In the genomic region with DNA sequence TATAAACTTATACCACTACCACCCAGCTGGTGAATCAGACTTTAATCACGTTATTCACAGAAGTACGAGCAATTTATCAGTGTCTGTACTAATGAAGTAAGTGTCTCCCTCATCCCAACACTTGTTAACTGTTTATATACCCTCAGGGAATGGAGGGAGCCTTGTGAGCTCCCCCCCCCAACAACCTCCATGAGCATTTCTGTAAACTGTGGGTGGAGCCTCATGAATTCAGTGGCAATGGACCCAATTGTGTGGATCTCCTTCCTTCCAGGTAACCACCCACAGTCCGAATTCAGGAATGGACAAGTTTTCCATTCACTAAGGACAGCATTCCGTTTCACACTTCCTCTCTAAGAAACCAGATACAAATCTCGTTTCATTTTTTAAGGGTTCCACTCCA, we compare ENCODE assay signal across 36 mouse cellular contexts. TPM values are rescaled to one million over a fixed set of nuclear protein-coding genes. Genes with fewer than 3 reads are reported as not detected.
"Had no signal": no experiment of that assay in that cellular context is flagged by ENCODE, and none has a peak within 500 bp of the region (broad histone marks: within the 10 kb centered on the region; RNA-seq: fewer than 3 reads in every experiment).

No protein-coding gene starts in this region.

- H3K4me1 ChIP-seq: lung, embryonic 15.5 days had no signal

- H3K4me2 ChIP-seq: limb, embryonic 12.5 days; limb, embryonic 13.5 days; limb, embryonic 15.5 days; liver, embryonic 11.5 days; liver, embryonic 12.5 days; liver, embryonic 13.5 days; lung, embryonic 14.5 days; lung, embryonic 15.5 days; midbrain, embryonic 12.5 days; midbrain, embryonic 13.5 days; midbrain, embryonic 15.5 days had no signal

- ATAC-seq: liver, embryonic 12.5 days; liver, postnatal 0 days; lung, postnatal 0 days; midbrain, embryonic 13.5 days; midbrain, embryonic 15.5 days had no signal

- H3K9ac ChIP-seq: limb, embryonic 12.5 days; limb, embryonic 13.5 days; limb, embryonic 15.5 days; liver, embryonic 12.5 days; liver, embryonic 13.5 days; liver, embryonic 14.5 days; liver, embryonic 15.5 days; liver, postnatal 0 days; lung, embryonic 14.5 days; lung, embryonic 15.5 days; midbrain, embryonic 12.5 days; midbrain, embryonic 13.5 days; midbrain, embryonic 15.5 days had no signal

- H3K27me3 ChIP-seq: limb, embryonic 12.5 days; limb, embryonic 13.5 days; limb, embryonic 15.5 days; liver, embryonic 12.5 days; liver, embryonic 13.5 days; liver, embryonic 15.5 days; lung, embryonic 15.5 days; megakaryocyte, embryonic 14.5 days; midbrain, embryonic 12.5 days; midbrain, embryonic 13.5 days; midbrain, embryonic 15.5 days had no signal

- H3K4me3 ChIP-seq: left cerebral cortex, adult 2 months; limb, embryonic 10.5 days; limb, embryonic 12.5 days; limb, embryonic 13.5 days; limb, embryonic 15.5 days; liver, embryonic 12.5 days; liver, embryonic 13.5 days; liver, embryonic 15.5 days; lung, embryonic 15.5 days; midbrain, embryonic 10.5 days; midbrain, embryonic 12.5 days; midbrain, embryonic 13.5 days; midbrain, embryonic 15.5 days had no signal

- H3K9me3 ChIP-seq: limb, embryonic 10.5 days; limb, embryonic 12.5 days; limb, embryonic 13.5 days; limb, embryonic 15.5 days; liver, embryonic 12.5 days; liver, embryonic 13.5 days; liver, embryonic 15.5 days; lung, embryonic 15.5 days; megakaryocyte, embryonic 14.5 days; midbrain, embryonic 10.5 days; midbrain, embryonic 12.5 days; midbrain, embryonic 13.5 days; midbrain, embryonic 15.5 days had no signal

- H3K27ac ChIP-seq: left cerebral cortex, adult 2 months; limb, embryonic 10.5 days; limb, embryonic 12.5 days; limb, embryonic 13.5 days; limb, embryonic 15.5 days; liver, embryonic 12.5 days; liver, embryonic 13.5 days; liver, embryonic 14.5 days; liver, embryonic 15.5 days; lung, embryonic 15.5 days; macrophage; midbrain, embryonic 10.5 days; midbrain, embryonic 12.5 days; midbrain, embryonic 13.5 days; midbrain, embryonic 15.5 days had no signal

- DNase-seq: left cerebral cortex, postnatal 4 days; liver; liver, embryonic 13.5 days; liver, postnatal 0 days; lung, adult 18-20 months; lung, adult 2 months; lung, embryonic 14.5 days; lung, postnatal 10 days; lung, postnatal 14 days; lung, postnatal 36 days; lung, postnatal 4 days; midbrain, embryonic 14.5 days had no signal

- H3K36me3 ChIP-seq: limb, embryonic 10.5 days; limb, embryonic 12.5 days; limb, embryonic 13.5 days; limb, embryonic 15.5 days; liver, embryonic 12.5 days; liver, embryonic 13.5 days; liver, embryonic 15.5 days; lung, embryonic 15.5 days; midbrain, embryonic 10.5 days; midbrain, embryonic 12.5 days; midbrain, embryonic 13.5 days; midbrain, embryonic 15.5 days had no signal

RNA-seq across cellular contexts. Expression of a gene that starts 11.7 kb away (rescaled TPM):
- polyA plus RNA-seq: limb, embryonic 10.5 days; limb, embryonic 12.5 days had no signal

RNA-seq across cellular contexts. Expression of a gene that starts 17.6 kb away (rescaled TPM):
- total RNA-seq: left cerebral cortex, adult 18-20 months; left cerebral cortex, postnatal 36 days; left cerebral cortex, postnatal 4 days; liver, adult 2 months; megakaryocyte, adult 5-6 weeks; monocyte, adult 5-6 weeks had no signal
- polyA plus RNA-seq: limb, embryonic 12.5 days; liver, embryonic 12.5 days; liver, embryonic 15.5 days; liver, embryonic 16.5 days; lung, adult 2 months; lung, embryonic 14.5 days; lung, embryonic 15.5 days; lung, embryonic 16.5 days; midbrain, embryonic 10.5 days; midbrain, embryonic 13.5 days; midbrain, embryonic 14.5 days; midbrain, embryonic 15.5 days had no signal
